ENCODE assay signal across 8 mouse cellular contexts in the genomic region with DNA sequence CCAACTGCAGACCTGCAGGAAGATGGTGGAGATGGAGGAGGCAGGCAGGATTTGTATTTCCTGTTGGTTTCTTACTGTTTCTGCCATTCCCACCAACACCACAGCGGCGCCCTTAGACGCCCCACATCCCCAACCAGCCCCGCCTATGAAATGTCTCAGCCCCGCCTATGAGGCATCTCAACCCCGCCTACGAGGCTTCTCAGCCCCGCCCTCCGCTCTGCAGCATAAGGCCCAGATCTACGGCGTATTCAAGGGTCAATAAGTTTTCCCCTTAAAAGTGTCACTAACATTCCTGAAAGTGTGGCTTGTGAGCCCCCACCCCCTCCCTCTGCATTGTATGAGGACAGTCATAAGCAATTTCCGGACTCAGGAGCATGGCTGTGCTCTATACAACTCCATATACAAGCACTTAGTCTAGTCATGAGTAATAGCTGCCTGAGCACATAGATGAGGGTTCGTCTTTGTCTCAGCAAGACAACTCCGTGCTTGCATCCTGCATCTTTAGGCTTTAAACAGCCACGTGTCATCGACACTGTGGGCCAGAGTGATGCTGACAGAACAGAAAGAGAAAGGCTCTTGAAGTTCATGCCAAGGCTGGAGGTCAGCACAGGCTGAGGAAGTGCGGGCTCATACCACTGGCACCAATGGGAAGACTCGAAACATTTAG.
DNase-seq lines count a peak whose midpoint lies in the region; ATAC-seq and TF ChIP-seq lines count a peak whose summit lies in the region.

No protein-coding gene starts in this region.

- TF ChIP-seq CTCF in testis, adult 2 months (IDR thresholded peaks at IDR 0.05; ENCODE audit: control insufficient read depth, insufficient read depth, insufficient replicate concordance, low read depth, low read length) = no peak
- no peak for TF ChIP-seq CTCF in cerebellum, adult 2 months (IDR thresholded peaks at IDR 0.05; ENCODE audit: borderline replicate concordance, insufficient read depth, low read depth, low read length)

- H3K27me3 ChIP-seq in testis, adult 2 months (ENCODE audit: control insufficient read depth, insufficient read depth, low read length) = no peaks in the 10 kb centered on the region
- no peaks in the 10 kb centered on the region for H3K27me3 ChIP-seq in limb, embryonic 12.5 days
- H3K27me3 ChIP-seq in neural tube, embryonic 12.5 days (replicated peaks) = 0 out of 2 replicates have a peak, but pooled peaks cover 4% of the 10 kb centered on the region
- H3K27me3 ChIP-seq in cerebellum, adult 2 months (ENCODE audit: control insufficient read depth, insufficient read depth, low read length) = no peaks in the 10 kb centered on the region

- no peak overlapping the region for H3K27ac ChIP-seq in testis, adult 2 months (ENCODE audit: control insufficient read depth, insufficient read depth, low read depth, low read length)
- peak overlapping the region; percentile 71 for H3K27ac ChIP-seq in limb, embryonic 12.5 days
- H3K27ac ChIP-seq in neural tube, embryonic 12.5 days = no peak overlapping the region
- no peak overlapping the region for H3K27ac ChIP-seq in cerebellum, adult 2 months (ENCODE audit: insufficient read depth, low read length)

- peak overlapping the region; percentile 22 for H3K4me2 ChIP-seq in limb, embryonic 12.5 days
- 0 out of 2 replicates have a peak overlapping the region, but pooled peaks have one; percentile 18 for H3K4me2 ChIP-seq in neural tube, embryonic 12.5 days (replicated peaks)

- H3K4me3 ChIP-seq in testis, adult 2 months (ENCODE audit: control insufficient read depth, low read depth, low read length) = peak overlapping the region; percentile 28
- no peak overlapping the region for H3K4me3 ChIP-seq in limb, embryonic 12.5 days (replicated peaks)
- H3K4me3 ChIP-seq in neural tube, embryonic 12.5 days = no peak overlapping the region
- no peak overlapping the region for H3K4me3 ChIP-seq in cerebellum, adult 2 months (replicated peaks; ENCODE audit: insufficient read depth, low read depth, low read length)

- H3K36me3 ChIP-seq in testis, adult 2 months (ENCODE audit: control insufficient read depth, insufficient read depth, low read length) = no peaks in the 10 kb centered on the region
- H3K36me3 ChIP-seq in limb, embryonic 12.5 days = no peaks in the 10 kb centered on the region
- no peaks in the 10 kb centered on the region for H3K36me3 ChIP-seq in neural tube, embryonic 12.5 days

- TF ChIP-seq POLR2A in testis, adult 2 months (IDR thresholded peaks at IDR 0.05; ENCODE audit: control insufficient read depth, low read depth, low read length) = no peak
- no peak for TF ChIP-seq POLR2A in cerebellum, adult 2 months (IDR thresholded peaks at IDR 0.05; ENCODE audit: borderline replicate concordance, insufficient read depth, low read length)

- no peak for DNase-seq in testis, postnatal 14 days (ENCODE audit: low spot score)
- no peak for DNase-seq in frontal cortex, postnatal 25 days (ENCODE audit: low spot score in 2 of 2)
- DNase-seq in right cerebral cortex, postnatal 4 days = no peak
- DNase-seq in cerebellum, adult 2 months = no peak

- H3K9me3 ChIP-seq in limb, embryonic 12.5 days = no peaks in the 10 kb centered on the region
- H3K9me3 ChIP-seq in neural tube, embryonic 12.5 days = no peaks in the 10 kb centered on the region

- WGBS in limb, embryonic 12.5 days = 26% methylated on average over 18 of the region's 18 CpGs
- 32% methylated on average over 18 of the region's 18 CpGs for WGBS in neural tube, embryonic 12.5 days
- 57% methylated on average over 18 of the region's 18 CpGs for WGBS in cerebellum, adult 2 months

- peak; percentile 82 for ATAC-seq in erythroblast, adult 5-6 weeks (replicated peaks; ENCODE audit: low FRiP score, poor library complexity, severe bottlenecking)
- peak; percentile 63 for ATAC-seq in limb, embryonic 12.5 days (ENCODE audit: insufficient number of reproducible peaks, insufficient read depth, low FRiP score, low TSS enrichment, low read depth)
- ATAC-seq in neural tube, embryonic 12.5 days (ENCODE audit: low FRiP score, low read depth) = no peak

- no peak overlapping the region for H3K9ac ChIP-seq in limb, embryonic 12.5 days (replicated peaks)
- no peak overlapping the region for H3K9ac ChIP-seq in neural tube, embryonic 12.5 days

- peaks cover 7% of the 10 kb centered on the region for H3K4me1 ChIP-seq in testis, adult 2 months (ENCODE audit: control insufficient read depth, insufficient read depth, low read length)
- peaks cover 45% of the 10 kb centered on the region for H3K4me1 ChIP-seq in limb, embryonic 12.5 days (replicated peaks)
- peaks cover 58% of the 10 kb centered on the region for H3K4me1 ChIP-seq in neural tube, embryonic 12.5 days
- no peaks in the 10 kb centered on the region for H3K4me1 ChIP-seq in cerebellum, adult 2 months (ENCODE audit: control insufficient read depth, insufficient read depth, low read length)
